Mouse (Mus musculus): Measurements from ENCODE around the gene Neu1.

The Neu1 gene

GRCm38 (mm10) chr17:34910982-34911381 is 20.1 kb upstream of the Neu1 start:
- WGBS = 77% methylated on average over 10 of the region's 10 CpGs

GRCm38 (mm10) chr17:34911945-34912351 is 19.1 kb upstream of the Neu1 start:
- 32% methylated on average over 5 of the region's 5 CpGs for WGBS

- WGBS = 50% methylated on average over 18 of the region's 18 CpGs
These were observed 17.0 kb upstream of the Neu1 start, which contains the start of gene Slc44a4 for GRCm38 (mm10) chr17:34913930-34914665. Gene Slc44a4 (plus strand): TSS chr17:34914466.

GRCm38 (mm10) chr17:34915410-34915831 is 15.6 kb upstream of the Neu1 start:
- 50% methylated on average over 11 of the region's 11 CpGs for WGBS

- whole genome bisulfite sequencing = 87% methylated on average over 5 of the region's 5 CpGs
These were observed 14.7 kb upstream of the Neu1 start for GRCm38 (mm10) chr17:34916316-34916715.

- 87% methylated on average over 9 of the region's 9 CpGs for WGBS
These were observed 13.9 kb upstream of the Neu1 start for GRCm38 (mm10) chr17:34917188-34917587.

GRCm38 (mm10) chr17:34922939-34923338 is 8.1 kb upstream of the Neu1 start:
- 54% methylated on average over 6 of the region's 6 CpGs for WGBS

GRCm38 (mm10) chr17:34924258-34924657 is 6.8 kb upstream of the Neu1 start:
- 67% methylated on average over 5 of the region's 5 CpGs for WGBS

GRCm38 (mm10) chr17:34927306-34928019 is 3.6 kb upstream of the Neu1 start:
- WGBS = 79% methylated on average over 18 of the region's 18 CpGs

GRCm38 (mm10) chr17:34928841-34929240 is 2.2 kb upstream of the Neu1 start:
- 78% methylated on average over 4 of the region's 4 CpGs for WGBS

GRCm38 (mm10) chr17:34931735-34932098 is 664 bp downstream of the Neu1 start:
- 7% methylated on average over 14 of the region's 14 CpGs for WGBS

GRCm38 (mm10) chr17:34932287-34932686 is 1.2 kb downstream of the Neu1 start:
- WGBS = 83% methylated on average over 8 of the region's 8 CpGs

GRCm38 (mm10) chr17:34934031-34934430 is 3.0 kb downstream of the Neu1 start:
- 65% methylated on average over 24 of the region's 24 CpGs for WGBS

- 58% methylated on average over 8 of the region's 8 CpGs for WGBS
These were observed 3.8 kb downstream of the Neu1 start for GRCm38 (mm10) chr17:34934830-34935229.

- WGBS = 88% methylated on average over 6 of the region's 6 CpGs
These were observed 7.0 kb downstream of the Neu1 start for GRCm38 (mm10) chr17:34937960-34938505.

GRCm38 (mm10) chr17:34941344-34942041 is 10.4 kb downstream of the Neu1 start:
- 27% methylated on average over 15 of the region's 15 CpGs for WGBS

GRCm38 (mm10) chr17:34943128-34943815 is 12.2 kb downstream of the Neu1 start:
- WGBS = 91% methylated on average over 4 of the region's 4 CpGs

GRCm38 (mm10) chr17:34946486-34947140 is 15.6 kb downstream of the Neu1 start:
- 93% methylated on average over 5 of the region's 5 CpGs for WGBS

GRCm38 (mm10) chr17:34947606-34948005 is 16.6 kb downstream of the Neu1 start:
- 20% methylated on average over 8 of the region's 8 CpGs for WGBS

- 62% methylated on average over 9 of the region's 9 CpGs for WGBS
These were observed 17.9 kb downstream of the Neu1 start for GRCm38 (mm10) chr17:34948721-34949552.
